Mouse (Mus musculus) liver, embryonic 15.5 days (tissue): ENCODE measurements around the gene Diaph3. TPM values are rescaled to one million over a fixed set of nuclear protein-coding genes. Genes with fewer than 3 reads are reported as not detected.

ENCODE experiments used
- ATAC-seq: fragments of 200-750 bp; cut with Nextera tagmentation; 2 replicates; pipeline ENCODE4 v1.8.0; 2017; ENCODE audit warnings: moderate number of reproducible peaks, mild to moderate bottlenecking, moderate library complexity; ENCODE audit not compliant: insufficient read depth
- H3K27ac ChIP-seq: fragments of 300-500 bp; sonication (generic); replicated peaks from 2 replicates; pipeline ENCODE4 v1.5.1; 2015; ENCODE audit warnings: mild to moderate bottlenecking, inconsistent platforms
- H3K27me3 ChIP-seq: fragments of 300-500 bp; sonication (generic); 2 replicates; pipeline ENCODE4 v1.6.1; 2015; ENCODE audit warnings: mild to moderate bottlenecking, inconsistent platforms
- H3K36me3 ChIP-seq: fragments of 300-500 bp; sonication (generic); replicated peaks from 2 replicates; pipeline ENCODE4 v1.6.1; 2015; ENCODE audit warnings: moderate library complexity, mild to moderate bottlenecking, inconsistent platforms
- H3K4me1 ChIP-seq: fragments of 300-500 bp; sonication (generic); replicated peaks from 2 replicates; pipeline ENCODE4 v1.6.1; 2015; ENCODE audit warnings: inconsistent platforms
- H3K4me2 ChIP-seq: fragments of 300-500 bp; sonication (generic); 2 replicates; pipeline ENCODE4 v1.6.1; 2015; ENCODE audit warnings: moderate library complexity, mild to moderate bottlenecking, inconsistent platforms
- H3K4me3 ChIP-seq: fragments of 300-500 bp; sonication (generic); replicated peaks from 2 replicates; pipeline ENCODE4 v1.5.1; 2015; ENCODE audit warnings: mild to moderate bottlenecking, inconsistent platforms
- H3K9ac ChIP-seq: fragments of 300-500 bp; sonication (generic); 2 replicates; pipeline ENCODE4 v1.6.1; 2015; ENCODE audit warnings: moderate library complexity, mild to moderate bottlenecking, inconsistent platforms
- H3K9me3 ChIP-seq: fragments of 300-500 bp; sonication (generic); replicated peaks from 2 replicates; pipeline ENCODE4 v1.6.1; 2016; ENCODE audit warnings: inconsistent platforms
- WGBS: fragments of 180-500 bp; shearing (Covaris S2); methylation state at CpG from one replicate; pipeline ENCODE4 v1.1.7; 2015; ENCODE audit warnings: mixed read lengths; ENCODE audit not compliant: insufficient replicate concordance; 5-methylcytosine and 5-hydroxymethylcytosine counted together
- polyA plus RNA-seq: library from polyadenylated mRNA; unstranded; fragments of >200 nt; fragmentation: Nextera tagmentation; extraction: Ambion mirVana; gene quantifications from 2 replicates; pipeline ENCODE4 v1.2.1, GENCODE M21; 2015

The Diaph3 gene
- polyA plus RNA-seq, 1 experiment from 2014 or later, result 16.4 TPM

DNA sequence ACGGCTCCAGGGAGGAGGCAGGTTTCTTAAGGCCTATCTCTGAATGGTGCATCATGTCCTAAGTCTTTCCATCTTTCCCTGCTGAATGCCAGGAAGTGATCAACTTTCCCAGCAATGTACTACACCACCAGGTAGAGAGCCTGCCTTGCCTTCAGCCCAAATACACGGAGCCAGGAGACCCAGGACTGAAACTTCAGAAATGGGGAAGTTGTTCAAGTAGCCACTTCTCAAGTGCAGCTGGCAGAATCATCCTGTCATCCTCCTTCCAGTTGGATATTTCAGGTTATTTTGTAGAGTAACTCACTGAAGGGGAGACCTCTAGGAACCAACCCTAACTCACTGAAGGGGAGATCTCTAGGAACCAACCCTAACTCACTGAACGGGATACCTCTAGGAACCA, 297.0 kb downstream of the Diaph3 start:
- Histone ChIP-seq H3K36me3 (no peaks in the 10 kb centered on the region), H3K9me3 (no peaks in the 10 kb centered on the region), H3K4me3 (no peak overlapping the region), H3K4me2 (no peak overlapping the region), H3K27me3 (no peaks in the 10 kb centered on the region), H3K27ac (no peak overlapping the region), H3K4me1 (no peaks in the 10 kb centered on the region), H3K9ac (no peak overlapping the region)
- no peak for ATAC-seq
- 67% methylated on average over 3 of the region's 3 CpGs for WGBS

DNA sequence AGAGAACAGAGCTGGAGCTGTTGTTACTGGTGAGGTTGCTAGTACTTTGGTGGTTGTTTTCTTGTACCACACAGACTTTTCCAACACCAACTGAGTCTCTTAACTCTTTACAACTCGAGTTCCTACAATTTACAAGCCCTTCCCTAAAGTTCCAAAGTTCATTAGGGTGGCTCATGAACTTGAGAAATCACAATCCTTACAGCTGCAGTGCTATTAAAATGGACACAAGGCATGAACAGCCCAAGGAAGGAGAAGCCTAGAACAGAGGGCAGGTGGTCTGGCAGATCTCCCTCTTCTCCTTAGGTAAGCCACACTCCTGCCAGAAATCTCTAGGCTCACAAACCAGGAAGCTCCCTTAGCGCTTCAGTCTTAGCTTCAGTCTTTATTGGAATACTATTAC, 303.4 kb downstream of the Diaph3 start:
- H3K9me3 ChIP-seq, result no peaks in the 10 kb centered on the region
- no peak for ATAC-seq
- no peaks in the 10 kb centered on the region for H3K4me1 ChIP-seq
- 0 out of 2 replicates have a peak, but pooled peaks cover 3% of the 10 kb centered on the region for H3K36me3 ChIP-seq
- no peak overlapping the region for H3K4me3 ChIP-seq
- H3K27me3 ChIP-seq, result no peaks in the 10 kb centered on the region
- 65% methylated on average over 2 of the region's 2 CpGs for WGBS
- no peak overlapping the region for H3K4me2 ChIP-seq
- H3K27ac ChIP-seq, result no peak overlapping the region
- H3K9ac ChIP-seq, result no peak overlapping the region

DNA sequence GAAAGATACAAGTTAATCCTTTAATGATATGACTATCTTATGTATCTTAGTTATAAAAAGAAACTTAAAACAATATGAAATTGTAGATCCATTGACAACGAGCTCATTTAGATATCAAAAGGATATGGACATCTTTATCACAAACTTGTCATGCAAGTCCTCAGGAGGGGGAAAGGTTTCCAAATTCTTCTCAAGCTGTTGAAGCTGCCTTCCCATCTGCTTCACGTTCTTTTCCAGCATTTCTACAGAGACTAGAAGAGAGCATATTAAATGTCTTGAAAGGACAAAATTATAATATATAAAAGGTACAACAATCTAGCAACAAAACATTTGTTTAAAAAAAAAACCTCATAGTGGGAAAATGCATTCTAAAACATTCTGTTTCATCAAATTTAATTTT, 306.2 kb downstream of the Diaph3 start:
- H3K4me1 ChIP-seq, result no peaks in the 10 kb centered on the region
- 0 out of 2 replicates have a peak, but pooled peaks cover 3% of the 10 kb centered on the region for H3K36me3 ChIP-seq
- WGBS, result 75% methylated on average over 2 of the region's 2 CpGs
- no peak overlapping the region for H3K4me2 ChIP-seq
- H3K9me3 ChIP-seq, result no peaks in the 10 kb centered on the region
- no peaks in the 10 kb centered on the region for H3K27me3 ChIP-seq
- no peak overlapping the region for H3K4me3 ChIP-seq
- no peak for ATAC-seq
- no peak overlapping the region for H3K9ac ChIP-seq
- H3K27ac ChIP-seq, result no peak overlapping the region

DNA sequence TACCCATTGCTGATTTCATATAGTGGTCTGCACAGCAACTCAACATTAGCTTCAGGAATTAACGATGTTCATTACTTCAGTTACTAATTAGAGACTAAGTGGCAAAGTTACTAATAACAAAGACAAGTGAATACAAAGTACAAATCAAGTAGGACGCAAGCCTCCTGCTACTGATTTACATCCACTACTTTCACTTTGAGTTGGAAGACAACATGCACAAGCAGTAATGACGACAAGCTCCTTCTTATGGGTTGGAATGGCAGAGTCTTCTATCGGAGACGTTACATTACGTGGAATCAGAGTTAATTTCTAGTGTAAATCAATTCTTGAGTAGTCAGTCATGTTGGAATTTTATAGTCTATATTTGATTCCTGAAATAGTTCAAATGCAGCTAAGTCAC, 306.8 kb downstream of the Diaph3 start:
- no peak overlapping the region for H3K4me2 ChIP-seq
- WGBS, result 87% methylated on average over 6 of the region's 6 CpGs
- ATAC-seq, result no peak

DNA sequence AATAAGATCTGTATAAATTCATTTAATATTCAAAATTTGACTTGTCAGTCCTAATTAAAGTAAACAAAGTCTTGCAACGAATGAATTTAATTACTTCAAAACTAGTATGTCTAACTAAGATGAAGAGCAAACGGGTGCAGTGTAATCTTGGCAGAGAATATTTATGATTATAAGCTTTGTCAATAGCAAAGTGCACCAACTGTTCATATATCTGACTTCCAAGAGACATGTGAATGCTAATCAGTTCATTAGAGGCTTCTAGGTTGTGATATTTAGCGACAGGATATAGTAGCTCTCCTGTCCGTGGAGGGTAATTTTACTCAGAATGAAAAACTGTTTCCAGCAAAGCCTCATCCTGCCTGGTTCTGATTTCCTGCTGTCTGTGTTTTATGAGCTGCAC, 308.0 kb downstream of the Diaph3 start:
- Histone ChIP-seq H3K4me3 (no peak overlapping the region), H3K4me1 (no peaks in the 10 kb centered on the region), H3K27me3 (no peaks in the 10 kb centered on the region), H3K27ac (no peak overlapping the region), H3K4me2 (no peak overlapping the region), H3K9me3 (no peaks in the 10 kb centered on the region), H3K36me3 (0 out of 2 replicates have a peak, but pooled peaks cover 5% of the 10 kb centered on the region), H3K9ac (no peak overlapping the region)
- 74% methylated on average over 4 of the region's 4 CpGs for WGBS
- ATAC-seq, result no peak

More for the DNA sequence above, 306.8 kb downstream of the Diaph3 start:
- Histone ChIP-seq H3K4me1 (no peaks in the 10 kb centered on the region), H3K36me3 (0 out of 2 replicates have a peak, but pooled peaks cover 5% of the 10 kb centered on the region), H3K27ac (no peak overlapping the region), H3K9me3 (no peaks in the 10 kb centered on the region), H3K9ac (no peak overlapping the region), H3K27me3 (no peaks in the 10 kb centered on the region), H3K4me3 (no peak overlapping the region)

DNA sequence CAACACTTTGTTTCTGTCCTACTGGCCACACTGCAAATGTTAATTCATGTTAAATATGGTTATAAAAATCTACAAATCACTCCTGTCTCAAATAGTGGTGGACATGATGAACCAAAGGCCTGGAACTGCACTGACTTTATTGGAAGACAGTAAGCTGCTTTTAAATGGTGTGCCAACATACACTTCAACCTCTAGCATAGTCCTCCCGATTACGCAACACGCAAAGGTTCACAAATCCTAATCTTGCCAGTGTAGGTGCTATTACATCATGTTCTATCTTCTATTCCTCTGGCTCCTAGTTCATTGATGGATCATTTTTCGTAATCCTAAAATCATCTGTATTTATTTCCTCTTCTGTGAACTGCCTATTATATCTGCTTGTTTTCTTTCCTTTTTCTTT, 324.8 kb downstream of the Diaph3 start:
- 87% methylated on average over 4 of the region's 4 CpGs for WGBS
- H3K36me3 ChIP-seq, result 0 out of 2 replicates have a peak, but pooled peaks cover 2% of the 10 kb centered on the region
- no peak overlapping the region for H3K4me3 ChIP-seq
- H3K4me1 ChIP-seq, result no peaks in the 10 kb centered on the region
- ATAC-seq, result no peak
- no peak overlapping the region for H3K4me2 ChIP-seq
- no peaks in the 10 kb centered on the region for H3K9me3 ChIP-seq
- no peak overlapping the region for H3K9ac ChIP-seq
- H3K27me3 ChIP-seq, result no peaks in the 10 kb centered on the region
- no peak overlapping the region for H3K27ac ChIP-seq

DNA sequence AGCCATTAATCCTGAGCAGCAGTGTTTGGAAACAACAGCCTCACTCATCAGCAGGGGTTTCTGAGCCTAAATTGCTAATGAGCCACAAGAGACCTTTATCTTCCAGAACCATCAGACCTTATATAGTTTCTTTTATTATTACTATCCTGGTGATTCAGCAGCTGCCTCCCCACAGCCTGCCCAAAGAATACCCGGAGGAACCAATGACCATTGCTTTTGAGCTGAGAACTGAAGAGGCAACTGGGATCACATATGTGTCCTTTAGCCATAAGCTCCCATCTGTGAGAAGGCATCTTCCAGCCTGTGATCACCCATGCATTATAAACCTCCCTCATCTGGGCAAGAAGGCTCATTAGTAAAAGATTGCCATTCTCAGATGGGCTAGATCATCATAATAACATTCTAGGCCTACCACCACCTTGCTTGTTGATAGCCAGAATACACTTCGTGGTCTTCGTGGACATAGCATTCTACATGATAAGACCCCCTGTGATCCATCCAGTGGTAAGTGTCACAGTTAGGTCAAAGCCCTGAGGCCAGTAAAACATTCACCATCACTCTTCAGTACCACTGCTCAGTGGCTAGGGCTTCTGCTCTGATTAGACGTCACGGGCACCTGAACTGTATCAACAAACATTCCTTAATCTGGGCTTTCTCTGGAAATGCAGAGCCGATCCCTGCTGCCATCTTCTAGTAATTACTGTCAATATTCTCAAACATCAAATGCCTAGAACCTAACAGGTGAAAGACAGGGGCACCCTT, 352.0 kb downstream of the Diaph3 start:
- no peak overlapping the region for H3K9ac ChIP-seq
- ATAC-seq, result no peak
- no peaks in the 10 kb centered on the region for H3K9me3 ChIP-seq
- H3K27me3 ChIP-seq, result no peaks in the 10 kb centered on the region
- H3K4me1 ChIP-seq, result no peaks in the 10 kb centered on the region
- no peak overlapping the region for H3K27ac ChIP-seq
- 0 out of 2 replicates have a peak, but pooled peaks cover under 1% of the 10 kb centered on the region for H3K36me3 ChIP-seq
- H3K4me2 ChIP-seq, result no peak overlapping the region
- no peak overlapping the region for H3K4me3 ChIP-seq
- 80% methylated on average over 6 of the region's 6 CpGs for WGBS

DNA sequence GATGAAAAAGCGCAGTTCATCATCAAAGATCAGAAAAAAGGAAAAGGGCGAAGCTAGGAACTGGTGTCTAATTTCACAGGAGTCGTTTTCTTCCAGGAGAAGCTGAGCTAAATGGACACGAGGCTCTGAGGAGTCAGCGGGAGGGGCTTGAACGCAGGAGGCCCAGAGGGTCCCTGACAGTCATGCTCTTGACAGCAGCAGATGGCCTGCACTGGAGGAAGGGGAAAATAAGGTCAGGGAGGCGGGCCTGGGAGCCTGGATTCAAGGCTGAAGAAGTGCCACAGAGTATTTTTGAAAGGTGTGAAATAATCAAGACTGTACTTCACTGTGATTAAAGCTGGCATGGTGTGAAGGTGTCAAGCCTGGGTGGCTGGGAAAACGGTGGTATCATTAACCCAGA, 354.2 kb downstream of the Diaph3 start:
- no peak for ATAC-seq
- Histone ChIP-seq H3K27me3 (no peaks in the 10 kb centered on the region), H3K27ac (no peak overlapping the region), H3K9ac (no peak overlapping the region), H3K36me3 (no peaks in the 10 kb centered on the region), H3K4me2 (no peak overlapping the region), H3K4me3 (no peak overlapping the region), H3K9me3 (no peaks in the 10 kb centered on the region), H3K4me1 (no peaks in the 10 kb centered on the region)
- 55% methylated on average over 8 of the region's 8 CpGs for WGBS

DNA sequence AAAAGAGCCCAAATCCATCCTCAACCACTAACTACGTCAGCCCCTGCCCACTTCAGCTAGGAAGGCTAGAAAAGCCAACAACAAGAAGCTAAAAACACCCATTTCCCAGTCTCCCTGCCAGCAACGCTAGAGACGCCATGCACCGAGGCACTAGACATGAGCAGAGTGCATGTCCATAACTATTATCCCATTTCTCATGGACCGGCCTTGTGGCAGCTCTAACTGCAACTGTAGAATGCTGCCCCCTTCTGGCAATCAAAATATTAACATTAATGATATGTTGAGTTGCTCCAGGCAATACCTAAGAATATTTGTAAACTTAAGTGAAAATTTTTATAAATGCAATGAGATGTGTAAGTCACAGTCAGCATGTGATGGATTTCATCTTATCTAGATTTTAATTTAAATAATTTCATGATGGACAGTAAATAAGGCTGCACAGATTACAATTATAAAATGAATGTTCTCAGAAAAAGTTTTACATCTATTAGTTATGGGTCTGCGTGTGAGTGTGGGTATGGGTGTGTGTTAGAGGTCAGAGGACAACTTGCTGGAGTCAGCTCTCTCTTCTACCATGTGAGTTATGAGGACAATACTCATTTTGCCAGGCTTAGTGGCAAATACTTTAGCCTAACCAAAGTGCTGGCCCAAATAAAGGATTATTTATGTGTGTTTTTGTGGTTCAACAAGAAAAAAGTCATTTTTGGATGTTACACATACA, 359.3 kb downstream of the Diaph3 start:
- Histone ChIP-seq H3K27me3 (no peaks in the 10 kb centered on the region), H3K4me2 (no peak overlapping the region), H3K27ac (no peak overlapping the region), H3K4me1 (no peaks in the 10 kb centered on the region), H3K4me3 (no peak overlapping the region), H3K9ac (no peak overlapping the region), H3K9me3 (no peaks in the 10 kb centered on the region), H3K36me3 (no peaks in the 10 kb centered on the region)
- whole genome bisulfite sequencing, result 62% methylated on average over 6 of the region's 6 CpGs
- no peak for ATAC-seq

DNA sequence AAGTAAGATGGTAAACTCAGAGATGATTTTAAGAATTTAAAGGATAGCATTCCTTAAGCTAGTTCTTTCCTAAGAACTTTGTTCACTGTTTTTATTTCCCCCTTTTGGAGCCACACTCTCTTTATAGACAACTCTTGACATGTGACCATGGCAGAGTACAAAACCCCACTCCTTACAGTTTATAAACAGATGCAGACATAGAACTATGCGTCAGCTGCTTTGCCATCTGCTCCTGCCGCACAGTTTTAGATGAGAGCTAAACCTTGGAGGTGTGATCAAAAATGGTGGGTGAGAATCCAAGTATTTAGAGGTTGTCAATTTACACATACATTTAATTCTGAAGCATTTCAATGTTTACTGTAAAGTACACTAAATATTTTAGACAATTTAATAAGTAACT, 367.7 kb downstream of the Diaph3 start:
- Histone ChIP-seq H3K9ac (no peak overlapping the region), H3K4me3 (no peak overlapping the region), H3K4me1 (no peaks in the 10 kb centered on the region), H3K27ac (no peak overlapping the region), H3K36me3 (no peaks in the 10 kb centered on the region), H3K9me3 (no peaks in the 10 kb centered on the region), H3K27me3 (no peaks in the 10 kb centered on the region), H3K4me2 (no peak overlapping the region)
- WGBS, result 94% methylated on average over 2 of the region's 2 CpGs
- no peak for ATAC-seq

DNA sequence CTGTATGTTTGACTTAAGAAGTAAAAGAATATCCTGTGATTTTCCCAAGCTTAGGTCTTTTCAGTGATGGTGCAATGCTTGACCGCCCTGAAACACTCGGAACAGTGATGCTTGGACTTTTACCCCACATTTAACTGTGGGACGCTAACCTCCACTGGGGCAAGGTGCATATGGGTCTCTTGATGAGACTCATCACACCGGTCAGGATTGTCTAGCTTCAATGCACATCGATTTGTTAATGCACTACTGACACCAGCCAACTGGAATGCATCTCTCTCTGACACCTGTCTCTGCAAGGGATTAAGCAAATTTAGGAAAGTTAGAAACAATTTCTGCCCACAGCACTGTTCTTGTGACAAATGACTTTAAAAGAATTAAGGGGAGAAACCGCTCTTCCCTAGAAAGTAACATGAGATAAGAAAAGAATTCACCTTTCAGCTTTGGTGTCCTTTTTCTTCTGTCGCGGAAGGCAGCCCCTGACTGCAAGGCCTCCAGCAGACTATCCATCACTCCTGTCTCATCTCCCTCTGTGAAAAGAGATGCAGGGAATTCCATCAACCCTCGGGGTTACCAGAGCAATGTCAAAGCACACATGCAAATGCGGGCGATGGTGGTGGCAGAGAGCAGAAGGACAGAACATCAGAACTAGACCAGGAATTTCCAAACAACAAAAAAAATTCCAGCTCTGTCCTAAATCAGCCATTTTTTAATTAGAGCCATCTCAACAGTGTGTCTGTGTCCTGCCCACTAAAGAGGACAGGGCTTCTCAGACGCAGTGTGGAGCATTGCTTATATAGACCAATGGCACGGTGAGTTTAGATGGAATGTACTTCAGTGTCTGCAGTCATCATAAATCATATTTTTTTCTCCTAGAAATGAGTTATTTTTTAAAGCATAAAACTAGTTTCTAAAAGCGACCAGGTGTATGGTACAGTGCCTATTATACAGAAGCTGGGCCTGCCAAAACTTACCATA, 368.6 kb downstream of the Diaph3 start:
- H3K36me3 ChIP-seq, result no peaks in the 10 kb centered on the region
- no peak overlapping the region for H3K27ac ChIP-seq
- H3K9me3 ChIP-seq, result no peaks in the 10 kb centered on the region
- H3K4me3 ChIP-seq, result no peak overlapping the region
- no peaks in the 10 kb centered on the region for H3K4me1 ChIP-seq
- H3K27me3 ChIP-seq, result no peaks in the 10 kb centered on the region
- no peak overlapping the region for H3K4me2 ChIP-seq
- WGBS, result 81% methylated on average over 14 of the region's 14 CpGs
- no peak for ATAC-seq
- H3K9ac ChIP-seq, result no peak overlapping the region
